14 mouse cellular contexts compared by ENCODE assay signal in the genomic region with DNA sequence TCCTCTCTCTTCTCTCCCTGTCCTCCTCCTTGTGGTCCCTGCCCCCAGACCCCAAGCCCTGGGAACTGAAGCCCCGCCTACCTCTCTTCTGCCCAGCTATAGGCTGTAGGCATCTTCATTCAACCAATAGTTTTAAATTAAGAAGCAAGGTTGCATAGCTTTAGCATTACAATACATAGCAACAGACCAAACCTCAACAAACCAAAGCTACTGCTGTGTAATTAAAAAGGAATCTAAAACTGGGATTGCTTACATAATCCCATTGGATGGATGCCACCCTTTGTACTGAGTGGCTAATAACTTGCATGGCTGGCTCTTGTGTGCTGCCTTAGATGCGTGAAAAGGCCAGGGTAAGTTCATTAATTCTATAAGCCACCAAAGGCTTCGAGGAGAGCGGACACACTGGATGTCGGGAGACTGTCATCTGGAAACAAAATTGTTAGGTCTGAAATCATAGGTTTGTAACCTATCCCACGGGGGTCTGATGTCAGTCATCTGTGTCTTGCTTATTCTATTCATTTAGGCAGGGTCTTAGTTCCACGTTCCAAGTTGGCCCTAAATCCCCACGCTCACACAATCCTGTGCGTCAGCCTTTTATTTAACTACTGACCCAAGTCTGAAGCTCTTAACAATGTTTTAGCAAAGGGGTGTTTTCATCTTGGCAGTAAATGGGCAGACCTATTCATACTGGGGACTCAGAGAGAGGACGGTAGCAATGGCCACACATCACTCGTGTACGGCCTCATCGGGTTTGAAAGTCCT. TPM values are rescaled to one million over a fixed set of nuclear protein-coding genes. Genes with fewer than 3 reads are reported as not detected.
A peak's percentile ranks its signal among the peaks of the same experiment; 100 is the strongest.
DNase-seq lines count a peak whose midpoint lies in the region; ATAC-seq and TF ChIP-seq lines count a peak whose summit lies in the region.
"Had no signal": no experiment of that assay in that cellular context is flagged by ENCODE, and none has a peak within 500 bp of the region (broad histone marks: within the 10 kb centered on the region; RNA-seq: fewer than 3 reads in every experiment).

No protein-coding gene starts in this region.

- 15% methylated on average over 13 of the region's 13 CpGs for WGBS in forebrain, embryonic 14.5 days
- WGBS in midbrain, embryonic 15.5 days, result 34% methylated on average over 13 of the region's 13 CpGs

- peak overlapping the region; percentile 58; the same call in 1 of the 2 replicates for H3K27ac ChIP-seq in forebrain, embryonic 14.5 days (ENCODE audit: low read depth, low read length)
- H3K27ac ChIP-seq in midbrain, embryonic 15.5 days, result no peak overlapping the region
- H3K27ac ChIP-seq: stomach, embryonic 15.5 days had no signal

- H3K9ac ChIP-seq in forebrain, embryonic 14.5 days (ENCODE audit: low read length), result no peak overlapping the region
- H3K9ac ChIP-seq in midbrain, embryonic 15.5 days, result no peak overlapping the region
- H3K9ac ChIP-seq: stomach, embryonic 15.5 days had no signal

- no peaks in the 10 kb centered on the region for H3K27me3 ChIP-seq in forebrain, embryonic 14.5 days (replicated peaks; ENCODE audit: control insufficient read depth, insufficient read depth, low read length)
- H3K27me3 ChIP-seq in midbrain, embryonic 15.5 days (replicated peaks), result no peaks in the 10 kb centered on the region
- H3K27me3 ChIP-seq: stomach, embryonic 15.5 days had no signal

- TF ChIP-seq CTCF in brain, embryonic 14.5 days (IDR thresholded peaks at IDR 0.05; ENCODE audit: borderline replicate concordance, extremely low read depth, insufficient read depth, insufficient read length), result no peak

- H3K4me3 ChIP-seq in forebrain, embryonic 14.5 days (ENCODE audit: low read depth, low read length), result no peak overlapping the region
- no peak overlapping the region for H3K4me3 ChIP-seq in midbrain, embryonic 15.5 days
- H3K4me3 ChIP-seq: stomach, embryonic 15.5 days had no signal

- H3K9me3 ChIP-seq in forebrain, embryonic 14.5 days (replicated peaks; ENCODE audit: control insufficient read depth, low read length), result no peaks in the 10 kb centered on the region
- H3K9me3 ChIP-seq in midbrain, embryonic 15.5 days, result no peaks in the 10 kb centered on the region
- H3K9me3 ChIP-seq: stomach, embryonic 15.5 days had no signal

- H3K36me3 ChIP-seq in forebrain, embryonic 14.5 days (ENCODE audit: control insufficient read depth, insufficient read depth, low read length), result no peaks in the 10 kb centered on the region
- H3K36me3 ChIP-seq in midbrain, embryonic 15.5 days (replicated peaks), result no peaks in the 10 kb centered on the region
- H3K36me3 ChIP-seq: stomach, embryonic 15.5 days had no signal

- TF ChIP-seq POLR2A in brain, embryonic 14.5 days (IDR thresholded peaks at IDR 0.05; ENCODE audit: borderline replicate concordance, extremely low read depth, insufficient read depth, insufficient read length, poor library complexity, severe bottlenecking), result no peak

- no peak overlapping the region for H3K4me2 ChIP-seq in forebrain, embryonic 14.5 days (ENCODE audit: low read length)
- no peak overlapping the region for H3K4me2 ChIP-seq in midbrain, embryonic 15.5 days
- H3K4me2 ChIP-seq: heart, embryonic 11.5 days; liver, embryonic 11.5 days; stomach, embryonic 15.5 days had no signal

- H3K4me1 ChIP-seq in forebrain, embryonic 14.5 days (ENCODE audit: control insufficient read depth, insufficient read depth, low read length), result no peaks in the 10 kb centered on the region; the same call in 1 of the 2 replicates
- H3K4me1 ChIP-seq in midbrain, embryonic 15.5 days, result peaks cover 3% of the 10 kb centered on the region; the same call in 1 of the 2 replicates
- H3K4me1 ChIP-seq: stomach, embryonic 15.5 days had no signal

- ATAC-seq in forebrain, embryonic 14.5 days, result peak; percentile 94
- peak; percentile 71 for ATAC-seq in midbrain, embryonic 15.5 days (replicated peaks)
- ATAC-seq in inflammation-experienced regulatory T-cells, adult 6 months, result no peak

- peak; percentile 39 for DNase-seq in lung, postnatal 10 days
- no peak for DNase-seq in lung, postnatal 14 days
- peak; percentile 95 for DNase-seq in brain, embryonic 14.5 days (ENCODE audit: low read depth)
- peak; percentile 91 for DNase-seq in forebrain, embryonic 14.5 days (ENCODE audit: low spot score)
- DNase-seq in kidney, adult 18-20 months, result no peak
- DNase-seq: adrenal gland, postnatal 10 days; kidney, postnatal 14 days; lung, postnatal 4 days; right cerebral cortex, postnatal 4 days had no signal

RNA-seq across cellular contexts. Expression of gene Vangl2, which starts 48.1 kb away (rescaled TPM):
- 61.5 and 87.3 TPM in 2 replicates for polyA plus RNA-seq in brain, embryonic 14.5 days (2012; rRNA removed)
- polyA plus RNA-seq in forebrain, embryonic 14.5 days (2014; fragmentation: Nextera tagmentation; extraction: Ambion mirVana), result 45.1 and 55.8 TPM in 2 replicates
- polyA plus RNA-seq in midbrain, embryonic 15.5 days (2015; fragmentation: Nextera tagmentation; extraction: Ambion mirVana), result 48.0 and 49.6 TPM in 2 replicates
- under 1 TPM; 0.57 to 0.66 (median 0.64) TPM for polyA plus RNA-seq in inflammation-experienced regulatory T-cells, adult 6 months (2017; shearing (Covaris generic))

Comparison
In these comparisons a context has a peak if more than half of its experiments do, and no peak if none do; other contexts are left out.
1. DNase-seq: peak in lung, postnatal 10 days (single experiment), brain, embryonic 14.5 days (single experiment) and forebrain, embryonic 14.5 days (single experiment); none in lung, postnatal 14 days (single experiment) and kidney, adult 18-20 months (single experiment).
2. RNA of gene Vangl2, which starts 48.1 kb away (polyA plus RNA-seq): 61.5 to 87.3 TPM in brain, embryonic 14.5 days, 45.1 to 55.8 TPM in forebrain, embryonic 14.5 days and 48.0 to 49.6 TPM in midbrain, embryonic 15.5 days; 0.57 to 0.66 TPM in inflammation-experienced regulatory T-cells, adult 6 months; every median in the first group is over 10 times any median in the second.